Mouse (Mus musculus) kidney, postnatal 0 days (tissue): ENCODE measurements around the gene Cd200r3. TPM values are rescaled to one million over a fixed set of nuclear protein-coding genes. Genes with fewer than 3 reads are reported as not detected.

ENCODE experiments used
- ATAC-seq: fragments of 200-750 bp; cut with Nextera tagmentation; replicated peaks from 2 replicates; pipeline ENCODE4 v1.8.0; 2017; ENCODE audit warnings: low read depth, moderate number of reproducible peaks, moderate TSS enrichment, moderate library complexity; ENCODE audit not compliant: low FRiP score
- DNase-seq: peaks from one replicate; pipeline ENCODE4 v3.0.0-alpha.2; 2016; ENCODE audit warnings: low spot score
- H3K27ac ChIP-seq: fragments of 300-500 bp; sonication (generic); 2 replicates; pipeline ENCODE4 v1.5.1; 2014; ENCODE audit warnings: mild to moderate bottlenecking
- H3K27me3 ChIP-seq: fragments of 300-500 bp; sonication (generic); 2 replicates; pipeline ENCODE4 v1.6.1; 2014; ENCODE audit warnings: low read length, mixed read lengths; ENCODE audit not compliant: insufficient read depth
- H3K36me3 ChIP-seq: fragments of 300-500 bp; sonication (generic); 2 replicates; pipeline ENCODE4 v1.6.1; 2014; ENCODE audit warnings: low read length, mixed read lengths; ENCODE audit not compliant: insufficient read depth
- H3K4me1 ChIP-seq: fragments of 300-500 bp; sonication (generic); replicated peaks from 2 replicates; pipeline ENCODE4 v1.6.1; 2014; ENCODE audit warnings: antibody characterized with exemption, low read length, mixed read lengths; ENCODE audit not compliant: insufficient read depth
- H3K4me2 ChIP-seq: fragments of 300-500 bp; sonication (generic); 2 replicates; pipeline ENCODE4 v1.6.1; 2014; ENCODE audit warnings: mild to moderate bottlenecking, low read length, moderate library complexity, mixed read lengths
- H3K4me3 ChIP-seq: fragments of 300-500 bp; sonication (generic); replicated peaks from 2 replicates; pipeline ENCODE4 v1.5.1; 2014; ENCODE audit warnings: low read depth, low read length
- H3K9ac ChIP-seq: fragments of 300-500 bp; sonication (generic); 2 replicates; pipeline ENCODE4 v1.6.1; 2014; ENCODE audit warnings: low read depth, low read length
- H3K9me3 ChIP-seq: fragments of 300-500 bp; sonication (generic); replicated peaks from 2 replicates; pipeline ENCODE4 v1.6.1; 2016; ENCODE audit warnings: low read length, inconsistent platforms, mixed read lengths
- CTCF ChIP-seq: IDR thresholded peaks from 2 replicates; pipeline ENCODE4 v1.5.1; 2016; ENCODE audit warnings: antibody characterized with exemption, low read depth, mild to moderate bottlenecking, moderate library complexity
- WGBS: fragments of 180-500 bp; shearing (Covaris S2); extraction: QIAGEN DNeasy Blood & Tissue Kit; methylation state at CpG from one replicate; pipeline ENCODE4 v1.1.7; 2014; 5-methylcytosine and 5-hydroxymethylcytosine counted together
- polyA plus RNA-seq: library from polyadenylated mRNA; unstranded; fragments of >200 nt; fragmentation: Nextera tagmentation; extraction: Ambion mirVana; gene quantifications from 2 replicates; pipeline ENCODE4 v1.2.1, GENCODE M21; 2015

The Cd200r3 gene
- polyA plus RNA-seq: 0.61 and 0.83 TPM in 2 replicates

DNA sequence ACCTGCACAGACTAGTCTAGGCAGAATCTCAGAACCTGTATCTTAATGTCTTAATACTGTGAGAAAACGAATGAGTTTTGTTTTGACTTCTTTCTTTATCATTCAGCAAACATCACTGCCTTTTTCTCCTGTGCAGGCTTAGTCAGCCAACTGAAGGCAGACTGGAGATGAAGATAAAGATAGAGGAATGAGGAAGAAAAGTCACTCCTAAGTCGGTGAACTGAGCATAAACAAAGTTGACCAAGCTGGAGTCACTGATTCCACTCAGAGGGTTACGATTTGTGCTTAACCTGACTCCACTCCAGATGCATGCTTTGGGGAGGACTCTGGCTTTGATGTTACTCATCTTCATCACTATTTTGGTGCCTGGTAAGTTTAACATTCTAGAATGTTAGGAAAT, at the start of gene Cd200r3:
Cd200r3 (plus strand) TSS at position 211 of the 400 bp plus-strand sequence.
- ATAC-seq (no peak), DNase-seq (no peak)
- no peaks in the 10 kb centered on the region for H3K27me3 ChIP-seq
- no peaks in the 10 kb centered on the region for H3K9me3 ChIP-seq
- 64% methylated on average over 3 of the region's 3 CpGs for WGBS
- H3K4me3 ChIP-seq: no peak within 1 kb of the TSS
- H3K27ac ChIP-seq: no peak within 1 kb of the TSS
- no peaks in the 10 kb centered on the region for H3K36me3 ChIP-seq
- H3K4me1 ChIP-seq: no peaks in the 10 kb centered on the region
- no peak for TF ChIP-seq CTCF
- no peak within 1 kb of the TSS for H3K9ac ChIP-seq
- H3K4me2 ChIP-seq: no peak within 1 kb of the TSS

DNA sequence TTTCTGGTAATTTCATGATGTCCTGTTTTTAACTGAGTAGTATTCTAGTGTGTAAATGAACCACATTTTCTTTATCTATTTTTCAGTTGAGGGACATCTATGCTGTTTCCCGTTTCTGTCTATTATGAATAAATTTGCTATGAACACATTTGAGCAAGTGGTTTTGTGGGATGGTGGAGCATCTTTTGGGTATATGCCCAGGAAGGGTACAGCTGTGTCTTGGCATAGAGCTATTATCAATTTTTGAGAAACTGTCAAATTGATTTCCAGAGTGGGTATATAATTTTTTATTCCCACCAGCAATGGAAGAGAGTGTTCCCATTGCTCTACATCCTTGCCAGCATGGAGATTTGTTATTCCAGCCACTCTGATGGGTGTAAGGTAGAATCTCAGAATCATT, 11.5 kb upstream of the Cd200r3 start:
- no peak for TF ChIP-seq CTCF
- H3K27ac ChIP-seq: no peak overlapping the region
- H3K9ac ChIP-seq: no peak overlapping the region
- no peaks in the 10 kb centered on the region for H3K4me1 ChIP-seq
- H3K27me3 ChIP-seq: no peaks in the 10 kb centered on the region
- no peak overlapping the region for H3K4me2 ChIP-seq
- no peak for DNase-seq
- H3K36me3 ChIP-seq: no peaks in the 10 kb centered on the region
- whole genome bisulfite sequencing: 92% methylated on average over 1 of the region's 1 CpGs
- no peak overlapping the region for H3K4me3 ChIP-seq
- no peaks in the 10 kb centered on the region for H3K9me3 ChIP-seq
- no peak for ATAC-seq

DNA sequence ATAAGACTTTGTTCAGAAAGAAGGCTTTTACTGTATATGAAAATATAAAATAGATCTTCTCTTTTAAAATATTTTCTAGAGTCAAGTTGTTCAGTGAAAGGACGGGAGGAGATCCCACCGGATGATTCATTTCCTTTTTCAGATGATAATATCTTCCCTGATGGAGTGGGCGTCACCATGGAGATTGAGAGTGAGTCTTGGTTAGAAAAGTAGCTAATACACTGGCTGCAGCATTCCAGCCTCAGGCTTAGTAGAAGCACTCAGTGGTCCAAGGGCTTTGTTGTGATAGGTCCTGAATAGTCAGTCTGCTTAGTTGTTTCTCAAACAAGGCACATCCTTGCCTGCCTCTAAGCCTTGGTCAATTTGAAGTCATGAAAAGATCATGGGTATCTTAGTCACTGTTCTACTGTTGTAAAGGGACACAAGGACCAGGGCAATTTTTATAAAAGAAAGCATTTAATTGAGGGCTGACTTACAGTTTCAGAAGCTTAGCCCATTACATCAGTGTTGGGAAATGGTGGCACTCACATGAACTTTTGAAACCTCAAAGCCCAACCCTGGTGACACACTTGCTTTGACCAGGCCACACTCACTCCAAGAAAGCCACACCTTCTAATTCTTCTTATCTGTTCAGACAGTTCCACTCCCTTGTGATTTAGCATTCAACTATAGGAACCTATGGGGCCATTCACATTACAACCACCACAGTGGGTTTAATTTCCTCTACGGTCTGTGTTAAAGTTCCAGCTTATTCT, 8.1 kb downstream of the Cd200r3 start:
- WGBS: 70% methylated on average over 4 of the region's 4 CpGs
- no peak for DNase-seq

DNA sequence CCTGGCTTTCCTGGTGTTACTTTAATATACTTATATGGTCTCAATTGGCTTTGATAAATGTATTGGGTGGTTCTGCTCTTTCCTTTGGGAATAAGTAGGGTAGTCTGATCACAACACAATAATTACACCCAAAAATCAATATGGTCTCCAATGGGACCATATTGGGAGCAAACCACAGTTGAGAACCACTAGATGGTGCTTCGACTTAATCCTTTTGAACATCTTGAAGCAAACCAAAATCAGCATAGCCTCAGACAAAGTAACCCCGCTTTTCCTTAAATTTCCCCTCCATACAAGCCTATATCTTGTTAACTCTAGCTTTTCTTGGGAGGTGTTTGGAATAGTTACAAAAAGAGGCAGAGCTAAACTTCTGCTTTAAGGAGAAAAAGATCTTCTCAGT, 18.8 kb downstream of the Cd200r3 start:
- ATAC-seq (no peak), DNase-seq (no peak)
- 80% methylated on average over 2 of the region's 2 CpGs for WGBS
- Histone ChIP-seq H3K4me2 (no peak overlapping the region), H3K4me1 (no peaks in the 10 kb centered on the region), H3K4me3 (no peak overlapping the region), H3K36me3 (no peaks in the 10 kb centered on the region), H3K27ac (no peak overlapping the region), H3K9me3 (no peaks in the 10 kb centered on the region), H3K9ac (no peak overlapping the region), H3K27me3 (no peaks in the 10 kb centered on the region)
- peak; percentile 32; the same call in 1 of the 2 replicates for TF ChIP-seq CTCF

More for the DNA sequence above, 8.1 kb downstream of the Cd200r3 start:
- no peak for TF ChIP-seq CTCF
- Histone ChIP-seq H3K27me3 (no peaks in the 10 kb centered on the region), H3K4me1 (no peaks in the 10 kb centered on the region), H3K27ac (no peak overlapping the region), H3K9ac (no peak overlapping the region), H3K36me3 (no peaks in the 10 kb centered on the region), H3K4me2 (no peak overlapping the region), H3K9me3 (no peaks in the 10 kb centered on the region), H3K4me3 (no peak overlapping the region)
- ATAC-seq: no peak

DNA sequence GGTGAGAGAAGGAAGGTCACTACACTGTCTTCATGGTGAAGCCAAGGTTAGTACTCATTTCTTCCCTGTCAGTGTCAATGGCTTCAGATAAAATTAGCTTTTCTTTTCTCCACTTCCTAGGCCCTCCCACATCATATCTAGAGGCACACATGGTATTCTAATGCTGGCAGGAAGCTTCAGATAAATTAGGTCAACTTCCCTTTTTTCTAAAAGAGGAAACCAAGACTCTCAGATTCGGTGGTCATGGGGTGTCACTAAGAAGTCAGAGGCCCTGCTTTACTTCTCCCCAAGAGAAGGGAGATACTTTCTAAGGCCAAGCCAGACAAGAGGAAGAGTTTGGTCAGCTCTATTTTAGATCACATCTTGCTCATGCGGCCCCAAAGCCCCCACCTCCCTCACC, 19.3 kb downstream of the Cd200r3 start:
- DNase-seq (no peak), ATAC-seq (no peak)
- Histone ChIP-seq H3K4me3 (no peak overlapping the region), H3K36me3 (no peaks in the 10 kb centered on the region), H3K4me2 (no peak overlapping the region), H3K27me3 (no peaks in the 10 kb centered on the region), H3K9me3 (no peaks in the 10 kb centered on the region), H3K27ac (no peak overlapping the region), H3K4me1 (no peaks in the 10 kb centered on the region), H3K9ac (no peak overlapping the region)
- WGBS: 64% methylated on average over 2 of the region's 2 CpGs
- TF ChIP-seq CTCF: no peak

DNA sequence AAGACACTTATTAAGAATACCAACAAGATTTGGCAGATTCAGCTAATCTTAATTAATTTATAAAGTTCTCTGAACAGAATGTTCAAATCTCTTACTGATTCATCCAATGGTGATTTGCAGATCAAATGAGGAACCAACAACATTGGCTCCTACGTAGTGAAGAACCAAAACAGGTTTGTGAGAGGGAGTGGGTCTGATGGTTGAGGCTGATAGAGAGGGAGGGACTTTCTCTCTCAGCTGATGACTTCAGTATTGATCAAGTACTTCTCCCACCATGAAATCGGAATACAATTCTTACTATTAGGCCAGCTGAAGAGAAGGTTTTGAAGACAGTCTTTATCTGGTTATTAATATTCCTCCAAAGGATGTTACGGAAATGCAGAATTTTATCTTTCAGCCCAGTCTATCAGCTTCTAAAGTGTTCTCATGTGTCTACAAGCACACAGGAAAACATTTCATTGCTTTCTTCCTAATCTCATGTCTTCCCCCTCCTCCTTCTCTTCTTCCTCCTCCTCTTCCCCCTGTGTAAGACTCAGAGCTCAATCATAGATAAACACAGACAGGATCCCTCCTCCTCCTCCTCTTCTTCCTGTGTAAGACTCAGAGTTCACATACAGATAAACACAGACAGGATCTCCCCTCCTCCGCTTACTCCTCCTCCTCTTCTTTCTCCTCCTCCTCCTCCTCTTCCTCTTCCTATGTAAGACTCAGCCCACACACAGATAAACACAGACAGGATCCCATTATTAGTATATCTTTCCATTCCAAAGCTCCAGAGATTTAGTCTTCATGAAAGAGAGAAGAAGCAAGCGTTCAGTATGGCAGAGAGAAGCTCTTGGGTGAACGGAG, 21.3 kb downstream of the Cd200r3 start:
- Histone ChIP-seq H3K27me3 (no peaks in the 10 kb centered on the region), H3K4me3 (no peak overlapping the region), H3K36me3 (no peaks in the 10 kb centered on the region), H3K9ac (no peak overlapping the region), H3K4me1 (no peaks in the 10 kb centered on the region), H3K9me3 (no peaks in the 10 kb centered on the region), H3K4me2 (no peak overlapping the region), H3K27ac (no peak overlapping the region)
- TF ChIP-seq CTCF: no peak
- no peak for DNase-seq
- WGBS: 77% methylated on average over 6 of the region's 6 CpGs
- ATAC-seq: no peak
